Mouse (Mus musculus) heart, adult 2 months (tissue): Measurements from ENCODE around the gene Ptchd1.

Source experiments
- CTCF ChIP-seq: fragments of 200-600 bp; IDR thresholded peaks from 2 replicates; pipeline ENCODE4 v1.8.1; 2022; ENCODE audit warnings: antibody characterized with exemption, mild to moderate bottlenecking, moderate library complexity
- EP300 ChIP-seq: fragments of 200-500 bp; IDR thresholded peaks from 2 replicates; pipeline ENCODE4 v1.6.1; 2011; ENCODE audit warnings: low read depth, low read length, control low read depth; ENCODE audit not compliant: insufficient read depth

DNA sequence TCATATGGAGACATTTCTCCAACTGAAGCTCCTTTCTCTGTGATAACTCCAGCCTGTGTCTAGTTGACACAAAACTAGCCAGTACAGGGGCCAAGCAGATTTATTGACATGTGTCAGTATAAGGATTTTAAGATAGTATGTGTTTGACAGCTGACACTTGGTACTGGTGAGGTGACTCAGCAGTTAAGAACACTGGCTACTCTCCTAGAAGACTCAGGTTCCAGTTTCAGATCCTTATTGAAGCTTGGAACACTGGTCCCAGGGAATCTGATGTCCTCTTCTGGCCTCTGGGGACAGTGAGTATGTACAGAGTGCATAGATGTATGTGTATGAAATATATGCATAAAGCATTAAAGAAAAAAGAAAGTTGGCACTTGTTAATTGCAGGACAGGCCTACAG, 27.2 kb downstream of the Ptchd1 start:
- TF ChIP-seq CTCF (no peak), EP300 (no peak)
